Mouse (Mus musculus) intestine, embryonic 15.5 days (tissue): ENCODE results near the gene Klk7. TPM values are rescaled to one million over a fixed set of nuclear protein-coding genes. Genes with fewer than 3 reads are reported as not detected.
A peak's percentile ranks its signal among the peaks of the same experiment; 100 is the strongest.

Source experiments
- ATAC-seq: fragments of 200-750 bp; cut with Nextera tagmentation; 2 replicates; pipeline ENCODE4 v1.8.0; 2017; ENCODE audit warnings: moderate TSS enrichment, moderate library complexity
- H3K27ac ChIP-seq: fragments of 300-500 bp; sonication (generic); 2 replicates; pipeline ENCODE4 v1.5.1; 2015; ENCODE audit warnings: mild to moderate bottlenecking, inconsistent platforms
- H3K27me3 ChIP-seq: fragments of 300-500 bp; sonication (generic); replicated peaks from 2 replicates; pipeline ENCODE4 v1.6.1; 2015; ENCODE audit warnings: inconsistent platforms
- H3K36me3 ChIP-seq: fragments of 300-500 bp; sonication (generic); 2 replicates; pipeline ENCODE4 v1.6.1; 2015; ENCODE audit warnings: inconsistent platforms
- H3K4me1 ChIP-seq: fragments of 300-500 bp; sonication (generic); replicated peaks from 2 replicates; pipeline ENCODE4 v1.6.1; 2015; ENCODE audit warnings: inconsistent platforms
- H3K4me2 ChIP-seq: fragments of 300-500 bp; sonication (generic); replicated peaks from 2 replicates; pipeline ENCODE4 v1.6.1; 2015; ENCODE audit warnings: mild to moderate bottlenecking, inconsistent platforms
- H3K4me3 ChIP-seq: fragments of 300-500 bp; sonication (generic); replicated peaks from 2 replicates; pipeline ENCODE4 v1.5.1; 2015; ENCODE audit warnings: inconsistent platforms
- H3K9ac ChIP-seq: fragments of 300-500 bp; sonication (generic); 2 replicates; pipeline ENCODE4 v1.6.1; 2015; ENCODE audit warnings: inconsistent platforms
- H3K9me3 ChIP-seq: fragments of 300-500 bp; sonication (generic); 2 replicates; pipeline ENCODE4 v1.6.1; 2016; ENCODE audit warnings: inconsistent platforms
- WGBS: fragments of 180-500 bp; shearing (Covaris S2); methylation state at CpG from one replicate; pipeline ENCODE4 v1.1.7; 2015; 5-methylcytosine and 5-hydroxymethylcytosine counted together
- polyA plus RNA-seq: library from polyadenylated mRNA; unstranded; fragments of >200 nt; fragmentation: Nextera tagmentation; extraction: Ambion mirVana; gene quantifications from 2 replicates; pipeline ENCODE4 v1.2.1, GENCODE M21; 2015

The Klk7 gene
- not detected in 2 replicates for polyA plus RNA-seq

GRCm38 (mm10) chr7:43810994-43811393 lies at the start of gene Klk7:
Gene Klk7 (plus strand): TSS chr7:43811294.
- 44% methylated on average over 5 of the region's 5 CpGs for WGBS
- no peak for ATAC-seq

GRCm38 (mm10) chr7:43766484-43766883 lies 44.6 kb upstream of the Klk7 start:
- no peak for ATAC-seq
- Histone ChIP-seq H3K9ac (no peak overlapping the region), H3K9me3 (no peaks in the 10 kb centered on the region), H3K36me3 (no peaks in the 10 kb centered on the region), H3K27ac (no peak overlapping the region), H3K4me1 (no peaks in the 10 kb centered on the region), H3K4me3 (no peak overlapping the region), H3K4me2 (no peak overlapping the region), H3K27me3 (no peaks in the 10 kb centered on the region)
- 43% methylated on average over 8 of the region's 8 CpGs for WGBS

More at GRCm38 (mm10) chr7:43810994-43811393, at the start of gene Klk7:
- H3K4me3 ChIP-seq = no peak within 1 kb of the TSS
- H3K4me1 ChIP-seq = no peaks in the 10 kb centered on the region
- no peaks in the 10 kb centered on the region for H3K27me3 ChIP-seq
- H3K27ac ChIP-seq = no peak within 1 kb of the TSS
- no peaks in the 10 kb centered on the region for H3K9me3 ChIP-seq
- no peak within 1 kb of the TSS for H3K4me2 ChIP-seq
- no peak within 1 kb of the TSS for H3K9ac ChIP-seq
- no peaks in the 10 kb centered on the region for H3K36me3 ChIP-seq

- Histone ChIP-seq H3K36me3 (no peaks in the 10 kb centered on the region), H3K4me1 (no peaks in the 10 kb centered on the region), H3K4me3 (no peak within 1 kb of the TSS), H3K27me3 (no peaks in the 10 kb centered on the region), H3K27ac (no peak within 1 kb of the TSS), H3K9me3 (no peaks in the 10 kb centered on the region), H3K9ac (no peak within 1 kb of the TSS), H3K4me2 (no peak within 1 kb of the TSS)
- ATAC-seq = no peak
- WGBS = 78% methylated on average over 4 of the region's 4 CpGs
Observed at GRCm38 (mm10) chr7:43768597-43768996, 42.5 kb upstream of the Klk7 start, which contains the start of gene Klk12. Gene Klk12 (plus strand): TSS chr7:43768897.

GRCm38 (mm10) chr7:43769636-43770035 lies 41.5 kb upstream of the Klk7 start:
- no peak for ATAC-seq
- no peaks in the 10 kb centered on the region for H3K9me3 ChIP-seq
- H3K4me3 ChIP-seq = no peak overlapping the region
- no peak overlapping the region for H3K27ac ChIP-seq
- H3K4me2 ChIP-seq = no peak overlapping the region
- 87% methylated on average over 8 of the region's 8 CpGs for WGBS
- H3K4me1 ChIP-seq = no peaks in the 10 kb centered on the region
- H3K27me3 ChIP-seq = no peaks in the 10 kb centered on the region
- no peak overlapping the region for H3K9ac ChIP-seq
- no peaks in the 10 kb centered on the region for H3K36me3 ChIP-seq

- WGBS = 88% methylated on average over 10 of the region's 10 CpGs
- no peak overlapping the region for H3K9ac ChIP-seq
- H3K4me2 ChIP-seq = no peak overlapping the region
- H3K27ac ChIP-seq = no peak overlapping the region
- no peak overlapping the region for H3K4me3 ChIP-seq
- H3K27me3 ChIP-seq = no peaks in the 10 kb centered on the region
- no peaks in the 10 kb centered on the region for H3K4me1 ChIP-seq
- no peak for ATAC-seq
- H3K9me3 ChIP-seq = no peaks in the 10 kb centered on the region
- no peaks in the 10 kb centered on the region for H3K36me3 ChIP-seq
Observed at GRCm38 (mm10) chr7:43770701-43771100, 40.4 kb upstream of the Klk7 start.

GRCm38 (mm10) chr7:43771916-43772315 lies 39.2 kb upstream of the Klk7 start:
- no peak overlapping the region for H3K9ac ChIP-seq
- H3K4me2 ChIP-seq = no peak overlapping the region
- H3K36me3 ChIP-seq = no peaks in the 10 kb centered on the region
- no peaks in the 10 kb centered on the region for H3K27me3 ChIP-seq
- H3K9me3 ChIP-seq = no peaks in the 10 kb centered on the region
- H3K27ac ChIP-seq = no peak overlapping the region
- 90% methylated on average over 6 of the region's 6 CpGs for WGBS
- H3K4me1 ChIP-seq = no peaks in the 10 kb centered on the region
- H3K4me3 ChIP-seq = no peak overlapping the region
- ATAC-seq = no peak

GRCm38 (mm10) chr7:43772901-43773300 lies 38.2 kb upstream of the Klk7 start:
- no peak overlapping the region for H3K27ac ChIP-seq
- H3K9me3 ChIP-seq = no peaks in the 10 kb centered on the region
- no peak overlapping the region for H3K4me3 ChIP-seq
- H3K27me3 ChIP-seq = no peaks in the 10 kb centered on the region
- 70% methylated on average over 3 of the region's 3 CpGs for WGBS
- no peak for ATAC-seq
- H3K9ac ChIP-seq = no peak overlapping the region
- H3K4me1 ChIP-seq = no peaks in the 10 kb centered on the region
- H3K4me2 ChIP-seq = no peak overlapping the region
- H3K36me3 ChIP-seq = no peaks in the 10 kb centered on the region

GRCm38 (mm10) chr7:43774364-43774763 lies 36.7 kb upstream of the Klk7 start, which contains the start of gene Klk11:
Gene Klk11 (plus strand): TSS chr7:43774604.
- Histone ChIP-seq H3K4me3 (no peak within 1 kb of the TSS), H3K4me1 (no peaks in the 10 kb centered on the region), H3K27ac (no peak within 1 kb of the TSS), H3K27me3 (no peaks in the 10 kb centered on the region), H3K36me3 (no peaks in the 10 kb centered on the region), H3K4me2 (no peak within 1 kb of the TSS), H3K9ac (no peak within 1 kb of the TSS), H3K9me3 (no peaks in the 10 kb centered on the region)
- ATAC-seq = no peak
- WGBS = 88% methylated on average over 5 of the region's 5 CpGs

GRCm38 (mm10) chr7:43774802-43775201 lies 36.3 kb upstream of the Klk7 start:
- Histone ChIP-seq H3K9ac (no peak overlapping the region), H3K27me3 (no peaks in the 10 kb centered on the region), H3K27ac (no peak overlapping the region), H3K9me3 (no peaks in the 10 kb centered on the region), H3K36me3 (no peaks in the 10 kb centered on the region), H3K4me2 (no peak overlapping the region), H3K4me1 (no peaks in the 10 kb centered on the region), H3K4me3 (no peak overlapping the region)
- ATAC-seq = peak; percentile 24
- WGBS = 62% methylated on average over 5 of the region's 6 CpGs

- no peaks in the 10 kb centered on the region for H3K36me3 ChIP-seq
- no peaks in the 10 kb centered on the region for H3K4me1 ChIP-seq
- no peak overlapping the region for H3K9ac ChIP-seq
- peak; percentile 58; the same call in 1 of the 2 replicates for ATAC-seq
- H3K27ac ChIP-seq = no peak overlapping the region
- no peaks in the 10 kb centered on the region for H3K27me3 ChIP-seq
- no peak overlapping the region for H3K4me2 ChIP-seq
- WGBS = 49% methylated on average over 7 of the region's 7 CpGs
- no peaks in the 10 kb centered on the region for H3K9me3 ChIP-seq
- no peak overlapping the region for H3K4me3 ChIP-seq
Observed at GRCm38 (mm10) chr7:43775311-43776057, 35.6 kb upstream of the Klk7 start.

- Histone ChIP-seq H3K27ac (no peak overlapping the region), H3K9me3 (no peaks in the 10 kb centered on the region), H3K27me3 (no peaks in the 10 kb centered on the region), H3K4me1 (no peaks in the 10 kb centered on the region), H3K4me2 (no peak overlapping the region), H3K9ac (no peak overlapping the region), H3K4me3 (no peak overlapping the region), H3K36me3 (no peaks in the 10 kb centered on the region)
- WGBS = 79% methylated on average over 5 of the region's 5 CpGs
- no peak for ATAC-seq
Observed at GRCm38 (mm10) chr7:43776506-43776905, 34.6 kb upstream of the Klk7 start.

GRCm38 (mm10) chr7:43777423-43777822 lies 33.7 kb upstream of the Klk7 start:
- no peak overlapping the region for H3K4me2 ChIP-seq
- no peak overlapping the region for H3K4me3 ChIP-seq
- no peak for ATAC-seq
- 86% methylated on average over 12 of the region's 12 CpGs for WGBS
- no peak overlapping the region for H3K9ac ChIP-seq
- H3K36me3 ChIP-seq = no peaks in the 10 kb centered on the region
- H3K27ac ChIP-seq = no peak overlapping the region
- peaks cover 2% of the 10 kb centered on the region; the same call in 1 of the 2 replicates for H3K4me1 ChIP-seq
- H3K27me3 ChIP-seq = no peaks in the 10 kb centered on the region
- no peaks in the 10 kb centered on the region for H3K9me3 ChIP-seq
